In genomic region chr10:61145766-61146118, GRCm38 (mm10) we compare ENCODE assay signal across 8 mouse cellular contexts. TPM values are rescaled to one million over a fixed set of nuclear protein-coding genes. Genes with fewer than 3 reads are reported as not detected.
DNase-seq lines count a peak whose midpoint lies in the region; ATAC-seq and TF ChIP-seq lines count a peak whose summit lies in the region.

No protein-coding gene starts in this region.

- no peaks in the 10 kb centered on the region for H3K27me3 ChIP-seq in heart, embryonic 11.5 days (ENCODE audit: control insufficient read depth, insufficient read depth, low read length)
- H3K27me3 ChIP-seq in E14TG2a.4 (ENCODE audit: insufficient read depth, low read length) = no peaks in the 10 kb centered on the region
- H3K27me3 ChIP-seq in forebrain, embryonic 14.5 days (replicated peaks; ENCODE audit: control insufficient read depth, insufficient read depth, low read length) = no peaks in the 10 kb centered on the region
- no peaks in the 10 kb centered on the region for H3K27me3 ChIP-seq in liver, embryonic 16.5 days (ENCODE audit: control insufficient read depth, insufficient read depth, low read depth, low read length)

- ATAC-seq in heart, embryonic 11.5 days (replicated peaks; ENCODE audit: insufficient number of reproducible peaks, low FRiP score, low TSS enrichment) = no peak
- no peak for ATAC-seq in forebrain, embryonic 14.5 days
- no peak for ATAC-seq in liver, embryonic 16.5 days (ENCODE audit: low read depth)

- peak overlapping the region; percentile 87; the same call in 1 of the 2 replicates for H3K27ac ChIP-seq in heart, embryonic 11.5 days (ENCODE audit: low read depth, low read length)
- peak overlapping the region; percentile 96 for H3K27ac ChIP-seq in forebrain, embryonic 14.5 days (ENCODE audit: low read depth, low read length)
- peak overlapping the region; percentile 90 for H3K27ac ChIP-seq in liver, embryonic 16.5 days (ENCODE audit: low read length)

- peak overlapping the region; percentile 80 for H3K4me3 ChIP-seq in heart, embryonic 11.5 days (ENCODE audit: low read depth, low read length)
- peak overlapping the region; percentile 92 for H3K4me3 ChIP-seq in E14TG2a.4 (replicated peaks; ENCODE audit: low read length)
- peak overlapping the region; percentile 60 for H3K4me3 ChIP-seq in forebrain, embryonic 14.5 days (ENCODE audit: low read depth, low read length)
- peak overlapping the region; percentile 90 for H3K4me3 ChIP-seq in liver, embryonic 16.5 days (ENCODE audit: low read depth, low read length)

- no peaks in the 10 kb centered on the region for H3K36me3 ChIP-seq in heart, embryonic 11.5 days (ENCODE audit: control insufficient read depth, insufficient read depth, low read length)
- peaks cover 22% of the 10 kb centered on the region; the same call in 1 of the 2 replicates for H3K36me3 ChIP-seq in E14TG2a.4 (ENCODE audit: insufficient read depth, low read length)
- H3K36me3 ChIP-seq in forebrain, embryonic 14.5 days (ENCODE audit: control insufficient read depth, insufficient read depth, low read length) = 0 out of 2 replicates have a peak, but pooled peaks cover 3% of the 10 kb centered on the region
- H3K36me3 ChIP-seq in liver, embryonic 16.5 days (ENCODE audit: control insufficient read depth, insufficient read depth) = no peaks in the 10 kb centered on the region

- peak overlapping the region; percentile 93 for H3K4me2 ChIP-seq in heart, embryonic 11.5 days
- peak overlapping the region; percentile 87 for H3K4me2 ChIP-seq in forebrain, embryonic 14.5 days (ENCODE audit: low read length)
- H3K4me2 ChIP-seq in liver, embryonic 16.5 days (ENCODE audit: low read depth, low read length) = peak overlapping the region; percentile 100

- H3K9me3 ChIP-seq in heart, embryonic 11.5 days (replicated peaks; ENCODE audit: control insufficient read depth, low read length) = no peaks in the 10 kb centered on the region
- H3K9me3 ChIP-seq in E14TG2a.4 (ENCODE audit: low read length) = no peaks in the 10 kb centered on the region
- H3K9me3 ChIP-seq in forebrain, embryonic 14.5 days (replicated peaks; ENCODE audit: control insufficient read depth, low read length) = no peaks in the 10 kb centered on the region
- no peaks in the 10 kb centered on the region for H3K9me3 ChIP-seq in liver, embryonic 16.5 days (replicated peaks; ENCODE audit: control insufficient read depth, low read length)

- intact Hi-C loops in heart, postnatal 10 days (cut with DNase I) = no loop called here

- 0% methylated on average over 3 of the region's 3 CpGs for whole genome bisulfite sequencing in heart, embryonic 11.5 days (ENCODE audit: insufficient replicate concordance)
- 0% methylated on average over 3 of the region's 3 CpGs for WGBS in forebrain, embryonic 14.5 days
- 1% methylated on average over 3 of the region's 3 CpGs for WGBS in liver, embryonic 16.5 days (ENCODE audit: insufficient replicate concordance)

- no peak for DNase-seq in heart, postnatal 10 days
- no peak for DNase-seq in forebrain, embryonic 14.5 days (ENCODE audit: low spot score)
- no peak for DNase-seq in spleen, postnatal 10 days (ENCODE audit: low spot score in 2 of 2)
- no peak for DNase-seq in urinary bladder, postnatal 36 days (ENCODE audit: low spot score in 2 of 2)
- DNase-seq in gastrocnemius, postnatal 4 days (ENCODE audit: low spot score in 2 of 2) = no peak

- peaks cover 4% of the 10 kb centered on the region; the same call in 1 of the 2 replicates for H3K4me1 ChIP-seq in heart, embryonic 11.5 days (ENCODE audit: control insufficient read depth, insufficient read depth, low read length)
- peaks cover 29% of the 10 kb centered on the region for H3K4me1 ChIP-seq in E14TG2a.4 (replicated peaks; ENCODE audit: low read depth, low read length)
- H3K4me1 ChIP-seq in forebrain, embryonic 14.5 days (ENCODE audit: control insufficient read depth, insufficient read depth, low read length) = peaks cover 7% of the 10 kb centered on the region; the same call in 1 of the 2 replicates
- peaks cover 40% of the 10 kb centered on the region for H3K4me1 ChIP-seq in liver, embryonic 16.5 days (ENCODE audit: control insufficient read depth, low read depth, low read length)

- H3K9ac ChIP-seq in heart, embryonic 11.5 days (ENCODE audit: low read depth, low read length) = peak overlapping the region; percentile 74
- H3K9ac ChIP-seq in forebrain, embryonic 14.5 days (ENCODE audit: low read length) = peak overlapping the region; percentile 89
- peak overlapping the region; percentile 89 for H3K9ac ChIP-seq in liver, embryonic 16.5 days (ENCODE audit: low read depth, low read length)

- TF ChIP-seq CTCF in E14TG2a.4 (conservative IDR thresholded peaks at IDR 0.05; ENCODE audit: low read length) = no peak

RNA-seq across cellular contexts. Expression of gene Sgpl1, which starts 1.8 kb away (rescaled TPM):
- polyA plus RNA-seq in heart, embryonic 11.5 days (2014; fragmentation: Nextera tagmentation; extraction: Ambion mirVana) = 32.6 and 41.8 TPM in 2 replicates
- 10 to 100 TPM; 22.3 to 32.7 TPM for total RNA-seq in heart, postnatal 10 days (2021)
- polyA plus RNA-seq in forebrain, embryonic 14.5 days (2014; fragmentation: Nextera tagmentation; extraction: Ambion mirVana) = 65.7 and 66.8 TPM in 2 replicates
- polyA plus RNA-seq in liver, embryonic 16.5 days (2015; fragmentation: Nextera tagmentation; extraction: Ambion mirVana) = 20.1 and 22.0 TPM in 2 replicates
- 10 to 100 TPM; 27.8 to 28.7 TPM for total RNA-seq in gastrocnemius, postnatal 4 days (2021)

RNA-seq across cellular contexts. Expression of gene Tbata, which starts 26.0 kb away (rescaled TPM):
- not detected in 2 replicates for polyA plus RNA-seq in heart, embryonic 11.5 days (2014; fragmentation: Nextera tagmentation; extraction: Ambion mirVana)
- not detected for total RNA-seq in heart, postnatal 10 days (2021)
- 1.4 and 2.5 TPM in 2 replicates for polyA plus RNA-seq in forebrain, embryonic 14.5 days (2014; fragmentation: Nextera tagmentation; extraction: Ambion mirVana)
- not detected in 2 replicates for polyA plus RNA-seq in liver, embryonic 16.5 days (2015; fragmentation: Nextera tagmentation; extraction: Ambion mirVana)
- total RNA-seq in gastrocnemius, postnatal 4 days (2021) = not detected

RNA-seq across cellular contexts. Expression of gene Pcbd1, which starts 56.6 kb away (rescaled TPM):
- 66.4 and 71.2 TPM in 2 replicates for polyA plus RNA-seq in heart, embryonic 11.5 days (2014; fragmentation: Nextera tagmentation; extraction: Ambion mirVana)
- total RNA-seq in heart, postnatal 10 days (2021) = 1 to 10 TPM; 7.6 to 8.4 TPM
- polyA plus RNA-seq in forebrain, embryonic 14.5 days (2014; fragmentation: Nextera tagmentation; extraction: Ambion mirVana) = 22.2 and 25.5 TPM in 2 replicates
- 210 and 223 TPM in 2 replicates for polyA plus RNA-seq in liver, embryonic 16.5 days (2015; fragmentation: Nextera tagmentation; extraction: Ambion mirVana)
- 10 to 100 TPM; 13.5 to 17.7 TPM for total RNA-seq in gastrocnemius, postnatal 4 days (2021)
